Mouse (Mus musculus): Measurements from ENCODE around the gene Gbp2b.
A peak's percentile ranks its signal among the peaks of the same experiment; 100 is the strongest.
"Not testable (repeated sequence)": the region's sequence is repeated elsewhere in the genome, so short reads cannot be mapped to it uniquely, and the experiment has no call there.

Gbp2b gene

DNA sequence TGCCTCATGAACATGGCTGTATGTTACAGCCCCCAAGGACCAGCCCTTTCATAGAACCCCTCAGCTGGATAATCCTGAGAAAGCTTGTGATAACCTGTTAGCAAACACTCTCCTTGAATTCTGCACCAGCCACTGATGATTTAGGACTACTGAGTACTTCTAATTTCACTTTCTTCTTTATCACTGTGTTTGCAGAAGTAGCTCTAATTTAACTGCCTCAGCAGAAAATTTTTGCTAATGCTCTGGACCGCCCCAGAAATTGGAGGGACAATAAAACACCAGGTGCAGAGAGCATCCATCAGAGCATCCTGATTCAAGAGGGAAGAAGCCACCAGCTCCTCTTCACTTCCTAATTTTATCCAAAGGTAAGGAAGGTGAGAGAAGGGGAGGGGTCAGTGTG lies at the start of gene Gbp2b:
Gene Gbp2b (plus strand): TSS at position 301 of the 400 bp plus-strand sequence.
- no peak for DNase-seq (ENCODE audit: low spot score in 2 of 2)

DNA sequence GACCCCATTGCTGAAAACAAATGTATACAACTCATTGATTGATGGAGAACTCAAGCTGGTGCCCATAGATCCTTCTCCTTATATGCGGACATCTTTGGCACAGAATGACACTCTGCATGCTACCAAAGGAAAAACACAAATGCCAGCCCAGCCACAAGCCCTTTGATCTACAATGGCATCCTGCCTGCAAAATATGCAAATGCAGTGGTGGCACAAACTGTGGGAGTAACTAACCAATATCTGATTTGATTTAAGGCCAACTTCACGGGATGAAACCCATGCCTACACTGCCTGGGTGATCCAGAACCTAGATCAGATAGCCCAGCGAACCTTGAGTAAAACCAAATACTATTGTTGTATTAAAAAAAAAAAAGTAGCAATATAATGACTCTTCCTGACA lies 48.0 kb upstream of the Gbp2b start:
- DNase-seq (ENCODE audit: low spot score in 2 of 2), result no peak

DNA sequence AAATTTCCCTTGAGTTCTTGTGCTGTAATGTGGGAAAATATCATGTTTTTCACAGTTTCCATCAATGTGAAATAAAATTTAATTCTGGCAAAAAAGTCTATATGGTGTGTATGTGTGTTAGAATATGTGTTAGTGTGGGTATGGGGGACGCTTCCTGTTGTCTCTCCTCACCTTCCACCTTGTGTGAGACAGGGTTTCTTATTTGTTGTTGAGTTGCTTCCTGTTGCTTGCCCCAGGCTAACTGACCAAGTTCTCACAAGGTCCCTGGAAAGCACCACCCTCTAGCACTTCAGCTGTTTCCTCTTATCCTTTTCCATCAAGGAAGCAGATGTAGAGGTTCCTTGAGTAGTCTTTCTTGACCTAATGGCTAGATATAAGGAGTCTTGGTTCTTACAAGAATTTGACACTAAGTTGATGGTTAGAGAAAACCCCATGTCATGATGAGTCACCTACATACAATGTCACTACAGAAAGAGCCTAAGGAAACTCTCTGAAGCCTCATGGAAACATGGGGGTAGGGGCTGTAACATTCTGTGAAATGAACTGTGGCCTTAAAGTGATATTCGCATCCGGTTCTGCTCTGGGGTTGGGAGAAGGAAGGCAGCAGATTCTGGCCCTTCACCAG lies 44.5 kb upstream of the Gbp2b start:
- DNase-seq (ENCODE audit: low spot score in 2 of 2), result no peak

DNA sequence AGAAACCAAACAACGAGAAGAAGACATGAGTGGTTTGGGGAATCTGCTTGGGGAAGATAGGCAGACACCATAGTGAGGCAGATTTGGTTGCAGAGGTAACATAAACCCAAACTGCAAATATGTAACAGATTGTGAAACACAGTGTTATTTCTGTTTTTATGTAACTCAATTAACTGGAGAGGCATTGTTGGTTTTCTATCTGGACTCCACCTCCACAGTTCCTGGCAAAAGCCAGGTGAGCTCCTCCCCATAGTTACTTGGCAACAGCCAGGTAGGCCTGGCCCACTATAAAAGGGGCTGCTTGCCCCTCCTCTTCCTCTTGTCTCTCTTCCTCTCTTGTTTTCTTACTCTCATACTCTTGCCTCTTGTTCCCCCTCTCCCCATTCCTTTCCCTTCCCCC lies 40.0 kb upstream of the Gbp2b start:
- no peak for DNase-seq (ENCODE audit: low spot score in 2 of 2)

DNA sequence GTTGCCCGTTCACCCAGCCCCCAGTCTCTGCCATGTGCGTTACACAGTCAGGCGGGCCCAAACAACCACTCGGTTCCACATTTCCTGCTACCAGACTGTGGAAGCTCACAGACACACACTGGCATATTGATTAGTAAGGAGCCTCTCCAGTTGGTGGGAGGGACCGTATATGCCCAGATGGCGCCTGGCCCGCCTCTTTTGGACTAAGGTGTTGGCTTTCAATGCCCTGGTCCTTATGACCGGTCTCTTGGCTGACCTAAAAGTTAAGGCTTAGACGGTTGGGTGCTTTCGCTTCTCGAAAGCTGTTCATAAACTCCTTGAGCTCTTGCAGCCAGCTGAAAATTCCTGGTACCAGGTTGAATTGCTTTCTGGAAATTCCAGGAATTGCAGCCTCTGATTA lies 39.0 kb upstream of the Gbp2b start:
- no peak for DNase-seq (ENCODE audit: low spot score in 2 of 2)

DNA sequence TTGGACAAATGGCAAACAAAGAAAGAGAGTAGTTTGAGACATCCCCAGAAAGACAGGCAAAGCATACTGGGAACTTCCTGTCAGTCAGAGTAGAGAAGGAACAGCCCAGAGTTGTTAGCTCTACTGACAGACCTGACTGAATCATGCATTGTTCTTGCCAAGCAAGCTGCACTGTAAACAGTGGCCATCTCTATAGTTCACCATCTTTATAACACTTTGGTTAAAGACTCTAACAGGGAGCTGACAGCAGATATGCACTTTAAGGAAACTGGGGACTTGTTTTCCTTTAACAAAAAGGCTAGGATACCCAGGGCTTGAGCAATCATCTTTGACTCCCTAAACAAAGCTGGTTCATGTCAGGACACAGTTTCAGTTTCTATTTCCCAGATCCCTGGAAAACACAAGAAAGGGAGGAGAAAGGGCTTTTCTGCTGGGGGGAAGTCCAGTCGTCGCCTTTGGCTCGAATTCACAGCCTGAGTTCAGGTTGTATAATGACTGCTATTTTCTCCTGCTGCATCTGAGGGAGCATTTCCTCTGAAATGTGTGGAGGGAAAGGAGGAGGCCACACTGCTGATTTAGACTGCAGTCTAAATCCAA lies 34.9 kb upstream of the Gbp2b start, which contains the start of gene Gbp3:
Gene Gbp3 (plus strand): TSS at position 395 of the 597 bp plus-strand sequence.
- no peak for DNase-seq (ENCODE audit: low spot score in 2 of 2)

DNA sequence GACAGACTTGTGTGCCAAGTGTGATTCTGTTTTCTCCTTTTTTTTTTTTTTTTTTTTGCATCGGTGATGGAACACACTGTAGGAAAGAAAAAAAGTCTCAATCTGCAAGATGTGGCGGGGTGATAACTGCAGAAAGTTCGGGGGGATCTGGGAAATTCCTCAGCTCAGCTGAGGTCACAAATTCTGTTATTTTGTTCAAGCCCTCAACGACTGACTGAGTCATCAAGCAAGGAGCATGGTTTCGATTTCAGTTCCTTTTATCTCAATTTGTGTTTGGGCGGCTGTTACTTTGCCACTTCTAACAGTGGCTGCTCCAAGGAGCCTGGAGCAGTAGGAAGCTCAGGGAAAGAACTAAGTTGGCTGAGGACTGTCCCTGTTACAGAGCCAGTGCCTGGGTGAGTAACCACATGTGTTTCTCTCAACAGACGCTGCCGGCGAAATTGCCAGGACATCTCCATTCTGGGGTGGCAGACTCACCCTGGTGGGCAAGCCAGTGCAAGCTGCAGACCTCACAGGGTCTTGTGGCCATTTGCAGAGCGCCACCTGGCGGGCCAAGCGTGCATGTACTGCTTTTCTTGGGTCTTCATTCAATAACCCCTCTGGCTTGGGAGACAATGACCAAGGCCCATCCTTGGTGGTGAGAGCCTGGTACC lies 34.2 kb upstream of the Gbp2b start:
- DNase-seq (ENCODE audit: low spot score in 2 of 2), result peak; percentile 66 to 88

DNA sequence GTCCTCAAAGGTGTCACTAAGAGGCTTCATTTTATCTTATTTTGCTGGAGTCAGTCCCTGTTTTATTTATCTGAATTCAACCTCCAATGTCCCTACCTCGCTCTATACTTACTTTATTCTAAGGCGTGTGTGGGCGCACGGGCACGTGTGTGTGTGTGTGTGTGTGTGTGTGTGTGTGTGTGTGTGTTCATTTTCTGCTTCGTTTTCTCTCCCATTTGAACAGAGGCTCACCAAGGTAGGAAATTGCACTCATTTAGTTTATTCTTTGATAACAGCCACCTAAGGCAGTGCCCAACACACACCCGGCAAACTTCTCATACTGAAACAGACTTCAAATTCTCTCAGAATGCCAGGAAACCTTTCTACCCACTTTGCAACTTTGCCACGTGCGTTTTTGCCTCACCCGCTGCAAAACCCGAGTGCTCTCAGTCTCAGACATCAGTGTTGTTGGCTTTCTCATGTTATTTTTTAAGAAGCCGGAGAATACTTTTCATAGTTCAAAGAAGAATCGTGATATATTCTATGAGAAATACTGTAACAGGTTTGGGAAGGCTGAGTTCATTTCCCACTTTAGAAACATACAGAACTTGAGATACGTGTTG lies 33.5 kb upstream of the Gbp2b start:
- DNase-seq (ENCODE audit: low spot score in 2 of 2), result no peak

DNA sequence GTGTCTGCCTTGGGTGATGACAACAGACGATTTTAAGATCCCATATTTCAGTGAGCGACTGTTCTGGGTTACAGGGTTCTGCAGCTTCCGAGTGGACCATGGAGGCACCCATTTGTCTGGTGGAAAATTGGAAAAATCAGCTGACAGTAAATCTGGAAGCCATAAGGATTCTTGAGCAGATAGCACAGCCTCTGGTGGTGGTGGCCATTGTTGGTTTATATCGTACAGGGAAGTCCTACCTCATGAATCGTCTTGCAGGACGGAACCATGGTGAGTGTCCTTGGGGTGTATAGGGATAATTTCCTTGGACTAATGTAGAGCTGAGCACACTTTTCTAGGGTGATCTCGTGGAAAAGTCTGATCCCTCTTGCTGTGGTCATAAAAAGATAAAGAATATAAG lies 33.0 kb upstream of the Gbp2b start:
- DNase-seq (ENCODE audit: low spot score in 2 of 2), result no peak

DNA sequence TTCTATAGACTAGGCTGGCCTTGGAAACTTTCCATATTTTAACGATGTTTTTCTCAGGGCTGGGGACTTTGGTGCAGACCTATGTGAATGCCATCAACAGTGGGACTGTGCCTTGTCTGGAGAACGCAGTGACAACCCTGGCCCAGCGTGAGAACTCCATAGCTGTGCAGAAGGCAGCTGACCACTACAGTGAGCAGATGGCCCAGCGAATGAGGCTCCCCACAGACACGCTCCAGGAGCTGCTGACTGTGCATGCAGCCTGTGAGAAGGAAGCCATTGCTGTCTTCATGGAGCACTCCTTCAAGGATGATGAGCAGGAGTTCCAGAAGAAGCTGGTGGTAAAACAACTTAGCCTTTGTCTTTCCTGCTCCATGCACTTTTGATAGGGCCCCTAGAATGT lies 27.2 kb upstream of the Gbp2b start:
- not testable (repeated sequence) for DNase-seq (ENCODE audit: low spot score in 2 of 2)

DNA sequence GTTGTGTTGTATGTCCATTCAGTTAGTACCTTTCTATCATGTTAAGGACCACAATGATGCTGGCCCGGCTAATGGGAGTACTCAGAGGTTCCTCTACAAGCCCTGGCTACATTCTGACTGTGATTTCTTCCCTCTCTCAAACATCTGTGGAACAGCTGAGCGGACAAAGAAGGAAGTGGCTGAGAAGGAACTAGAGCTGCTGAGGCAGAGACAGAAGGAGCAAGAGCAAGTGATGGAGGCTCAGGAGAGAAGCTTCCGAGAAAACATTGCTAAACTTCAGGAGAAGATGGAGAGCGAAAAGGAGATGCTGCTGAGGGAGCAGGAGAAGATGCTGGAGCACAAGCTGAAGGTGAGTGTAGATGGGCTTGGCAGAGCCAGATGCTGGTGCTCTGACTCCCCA lies 23.9 kb upstream of the Gbp2b start:
- no peak for DNase-seq (ENCODE audit: low spot score in 2 of 2)

DNA sequence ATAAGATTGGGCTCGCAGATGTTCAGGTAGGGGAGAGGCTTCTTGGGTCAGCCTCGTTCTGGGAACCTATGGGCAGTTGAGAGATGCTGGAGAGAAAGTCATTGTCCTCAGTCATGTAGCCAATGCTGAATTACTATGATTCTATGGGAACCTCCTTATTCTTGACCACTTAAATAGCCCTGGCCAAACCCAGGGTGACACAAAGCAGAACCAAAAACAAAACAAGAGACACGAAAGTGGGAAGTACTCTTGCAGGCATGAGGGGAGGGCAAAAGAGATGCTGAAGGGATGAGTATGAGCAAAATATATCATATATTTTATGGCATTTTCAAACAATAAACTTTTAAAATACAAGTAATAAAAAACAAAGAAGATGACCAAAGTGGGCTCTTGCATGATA lies 17.5 kb upstream of the Gbp2b start:
- no peak for DNase-seq (ENCODE audit: low spot score in 2 of 2)

DNA sequence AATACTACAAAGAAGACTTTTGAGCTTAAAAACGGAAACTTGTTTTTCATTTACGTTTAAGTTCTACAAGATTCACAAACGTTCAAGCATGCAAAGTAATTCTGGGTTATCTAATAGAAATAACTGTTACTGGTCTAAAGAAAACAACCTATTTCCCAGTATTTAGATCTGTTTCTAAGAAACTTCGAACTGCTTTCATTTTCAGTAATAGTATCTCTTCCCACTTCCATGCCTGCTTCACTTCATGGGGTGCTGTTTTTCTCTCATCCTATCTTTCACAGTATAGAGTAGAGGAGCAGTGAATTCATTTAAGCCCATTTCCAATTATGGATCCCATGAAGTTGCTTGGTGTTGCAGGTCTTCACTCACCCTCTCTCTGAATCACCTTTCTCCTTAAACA lies 16.3 kb upstream of the Gbp2b start:
- no peak for DNase-seq (ENCODE audit: low spot score in 2 of 2)

DNA sequence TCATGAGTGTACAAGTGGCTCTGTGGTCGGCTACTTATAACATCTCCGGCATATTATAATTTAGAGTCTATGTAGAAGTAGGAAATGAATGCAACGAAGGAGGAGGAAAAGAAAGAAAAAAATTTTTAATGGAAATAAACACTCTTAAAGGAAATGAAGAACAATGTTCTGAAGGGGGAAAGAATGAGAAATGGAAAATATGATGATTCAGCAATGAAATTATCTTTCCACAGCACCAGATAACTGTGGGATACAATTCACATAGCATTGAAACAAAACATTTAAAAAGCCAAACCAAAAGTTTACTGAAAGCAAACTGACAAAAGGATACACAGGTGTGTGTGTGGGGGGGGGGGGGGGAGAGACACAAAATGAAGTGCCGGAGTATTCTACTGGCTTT lies 11.6 kb upstream of the Gbp2b start:
- DNase-seq (ENCODE audit: low spot score in 2 of 2), result no peak

DNA sequence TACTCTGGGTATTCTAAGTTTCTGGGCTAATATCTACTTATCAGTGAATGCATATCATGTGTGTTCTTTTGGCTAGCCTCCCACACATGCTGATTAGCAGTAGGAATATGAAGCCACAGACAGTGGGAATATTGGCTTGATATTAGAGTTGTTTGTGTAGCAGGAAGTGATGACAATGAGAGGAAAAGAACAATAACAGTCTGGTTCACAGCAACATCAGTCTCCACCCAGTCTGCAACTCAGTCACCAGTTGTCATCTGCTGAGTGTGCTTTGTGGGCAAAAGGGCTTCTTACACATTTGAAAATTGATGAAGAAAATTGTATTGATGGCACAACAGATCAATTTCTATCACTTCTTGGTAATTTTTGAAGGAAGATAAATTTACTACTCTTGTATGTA lies 7.3 kb upstream of the Gbp2b start:
- no peak for DNase-seq (ENCODE audit: low spot score in 2 of 2)

DNA sequence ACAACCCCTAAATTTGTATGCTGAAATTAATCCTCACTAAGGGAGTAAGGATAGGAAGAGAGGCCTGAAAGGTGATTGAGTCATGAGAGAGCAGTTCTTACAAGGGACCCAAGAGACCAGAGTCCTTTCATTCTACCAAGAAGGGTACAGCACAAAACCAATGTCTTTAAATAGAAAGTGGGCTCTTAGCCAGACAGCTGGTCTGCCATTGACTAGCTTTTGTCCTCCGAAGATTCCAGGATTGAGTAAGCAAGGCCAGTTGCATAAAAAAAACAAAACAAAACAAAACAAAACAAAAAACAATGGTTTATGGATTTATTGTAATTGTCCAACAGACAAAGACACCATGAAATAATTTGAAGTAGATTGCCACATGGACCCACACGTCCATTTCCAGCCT lies 5.8 kb upstream of the Gbp2b start:
- no peak for DNase-seq (ENCODE audit: low spot score in 2 of 2)

DNA sequence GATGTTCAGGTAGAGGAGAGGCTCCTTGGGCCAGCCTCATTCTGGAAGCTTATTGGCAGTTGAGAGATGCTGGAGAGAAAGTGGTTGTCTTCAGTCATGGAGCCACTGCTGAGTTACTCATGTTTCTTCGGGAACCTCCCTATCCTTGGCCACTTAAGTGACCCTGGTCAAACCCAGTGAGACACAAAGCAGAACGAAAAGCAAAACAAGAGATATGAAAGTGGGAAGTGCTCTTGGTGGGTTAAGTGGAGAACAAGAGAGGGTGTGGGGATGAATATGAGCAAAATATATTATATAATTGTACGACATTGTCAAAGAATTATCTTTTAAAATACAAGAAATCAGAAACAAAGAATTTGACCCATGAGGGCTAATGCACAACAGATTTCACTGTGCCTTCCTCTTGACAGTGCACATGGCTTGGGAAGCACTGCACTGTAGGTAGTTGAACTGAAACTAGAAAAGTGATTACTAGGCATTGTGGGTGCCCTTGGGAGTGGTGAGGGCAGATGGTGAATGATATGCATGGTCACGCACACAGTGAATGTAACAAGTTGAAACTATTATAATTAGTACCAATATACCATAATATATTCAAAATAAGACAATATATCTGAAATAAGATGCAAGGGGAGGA lies 4.1 kb upstream of the Gbp2b start:
- no peak for DNase-seq (ENCODE audit: low spot score in 2 of 2)

DNA sequence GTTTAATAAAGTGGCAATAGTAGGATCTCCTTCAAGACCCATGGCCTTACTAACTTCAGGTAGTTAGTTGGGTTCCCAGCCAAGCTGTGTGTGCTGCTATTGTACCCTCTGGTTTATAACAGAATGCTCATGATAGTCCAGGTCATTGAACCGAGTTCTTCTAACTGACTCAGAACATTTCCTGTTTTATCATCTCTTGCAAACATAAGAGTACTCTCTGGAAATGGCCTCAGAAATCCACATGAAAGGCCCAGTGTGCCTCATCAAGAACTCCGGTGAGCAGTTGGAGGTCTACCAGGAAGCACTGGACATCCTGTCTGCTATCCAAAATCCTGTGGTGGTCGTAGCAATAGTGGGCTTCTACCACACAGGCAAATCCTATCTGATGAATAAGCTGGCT lies 3.3 kb downstream of the Gbp2b start:
- DNase-seq (ENCODE audit: low spot score in 2 of 2), result no peak

DNA sequence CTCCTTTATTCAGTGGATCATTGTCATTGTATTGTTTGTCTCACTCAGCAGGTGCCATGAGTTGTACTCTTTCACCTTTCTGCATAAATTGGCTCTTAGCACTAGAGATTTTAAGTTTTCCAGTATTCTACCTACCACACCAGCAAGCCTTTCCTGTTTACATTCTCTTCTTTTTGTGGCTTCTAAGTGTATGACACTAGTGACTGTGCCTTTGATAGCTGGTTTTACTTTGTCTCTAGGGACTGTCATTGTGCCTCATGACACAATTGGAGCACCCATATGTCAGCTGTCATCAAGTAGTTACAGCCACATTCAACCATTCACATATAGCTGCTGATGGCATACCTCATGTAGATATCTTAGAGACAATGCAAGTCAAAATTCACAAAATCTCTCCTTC lies 7.0 kb downstream of the Gbp2b start:
- DNase-seq (ENCODE audit: low spot score in 2 of 2), result no peak

DNA sequence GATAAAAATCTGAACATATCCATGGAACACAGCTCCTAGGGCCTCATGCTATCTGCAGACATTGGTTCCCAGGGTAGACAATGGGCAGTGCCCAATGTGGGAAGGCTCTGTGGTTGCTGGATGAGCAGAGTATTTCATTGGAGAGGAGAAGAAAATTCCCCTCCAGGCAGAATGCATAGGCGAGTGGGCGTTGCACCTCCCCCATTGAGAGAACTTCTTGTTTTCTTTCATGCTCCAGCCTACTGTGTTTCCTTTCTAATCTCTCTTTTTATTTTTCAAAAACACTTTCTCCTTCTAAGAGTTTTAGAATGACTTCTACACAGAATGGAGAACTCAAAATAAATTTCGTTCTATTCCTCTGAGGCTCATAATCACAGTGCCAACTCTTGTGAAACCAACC lies 24.0 kb downstream of the Gbp2b start:
- DNase-seq (ENCODE audit: low spot score in 2 of 2), result no peak

DNA sequence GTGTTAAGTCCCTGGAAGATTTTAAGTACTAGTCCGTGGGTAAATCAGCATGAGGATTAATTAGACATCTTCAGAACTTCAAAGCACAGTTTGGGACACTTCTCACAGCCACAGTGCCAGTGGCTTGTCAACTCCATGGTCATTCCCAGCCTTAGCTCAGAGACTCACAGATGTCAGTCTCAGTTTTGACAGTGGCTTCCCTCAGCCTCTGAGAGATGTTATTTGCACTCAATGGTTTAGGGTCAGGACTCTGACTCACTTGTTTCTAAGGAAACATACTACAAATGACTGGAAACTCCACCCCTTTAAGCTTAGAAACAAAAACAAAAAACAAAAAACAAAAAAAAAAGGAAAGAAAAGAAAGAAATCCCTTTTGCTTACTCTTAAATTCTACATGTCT lies 25.0 kb downstream of the Gbp2b start:
- DNase-seq (ENCODE audit: low spot score in 2 of 2), result no peak

DNA sequence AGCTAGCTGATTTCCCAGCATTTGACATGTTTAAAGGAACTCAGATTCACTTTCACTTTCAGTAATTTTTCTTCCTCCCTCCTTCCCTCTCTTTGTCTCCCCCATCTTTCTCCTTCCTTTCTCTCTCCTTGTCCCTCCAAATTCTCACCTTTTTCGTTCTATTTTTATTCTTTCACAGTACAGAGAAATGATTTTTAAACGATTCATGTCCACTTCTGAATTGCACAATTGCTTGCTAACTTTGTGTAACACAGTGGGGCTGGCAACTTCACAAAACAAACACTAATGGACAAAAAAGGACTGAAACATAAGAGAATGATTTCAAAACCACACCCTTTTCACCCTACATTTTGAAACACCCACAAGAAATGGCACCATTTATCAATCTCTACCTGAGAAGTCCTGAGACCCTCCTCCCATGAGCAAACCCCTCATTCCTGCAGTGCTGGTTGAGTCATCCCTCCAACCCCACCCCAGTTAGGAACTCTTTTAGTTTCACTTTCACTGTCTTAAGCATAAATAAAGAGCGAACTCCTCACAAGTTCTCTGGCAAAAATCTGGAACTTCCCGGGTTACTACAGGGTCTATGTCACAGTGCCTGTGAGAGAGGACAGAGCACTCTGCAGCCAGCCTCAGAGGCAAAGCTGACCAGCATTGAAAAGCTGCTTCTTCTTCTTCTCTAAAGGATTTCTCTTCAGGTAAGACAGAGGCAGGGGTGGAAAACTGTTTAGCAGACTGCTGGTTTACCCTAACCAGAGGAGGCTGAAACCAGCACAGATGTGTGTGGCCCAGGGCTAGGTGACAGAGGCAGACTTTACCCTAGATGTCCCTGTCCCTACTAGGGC lies 25.7 kb downstream of the Gbp2b start, which contains the start of gene Gbp2:
Gene Gbp2 (plus strand): TSS at position 492 of the 845 bp plus-strand sequence.
- no peak for DNase-seq (ENCODE audit: low spot score in 2 of 2)

All from cerebellum, postnatal 4 days (tissue).